Mouse (Mus musculus): ENCODE measurements around the gene Wnt6.

DNA sequence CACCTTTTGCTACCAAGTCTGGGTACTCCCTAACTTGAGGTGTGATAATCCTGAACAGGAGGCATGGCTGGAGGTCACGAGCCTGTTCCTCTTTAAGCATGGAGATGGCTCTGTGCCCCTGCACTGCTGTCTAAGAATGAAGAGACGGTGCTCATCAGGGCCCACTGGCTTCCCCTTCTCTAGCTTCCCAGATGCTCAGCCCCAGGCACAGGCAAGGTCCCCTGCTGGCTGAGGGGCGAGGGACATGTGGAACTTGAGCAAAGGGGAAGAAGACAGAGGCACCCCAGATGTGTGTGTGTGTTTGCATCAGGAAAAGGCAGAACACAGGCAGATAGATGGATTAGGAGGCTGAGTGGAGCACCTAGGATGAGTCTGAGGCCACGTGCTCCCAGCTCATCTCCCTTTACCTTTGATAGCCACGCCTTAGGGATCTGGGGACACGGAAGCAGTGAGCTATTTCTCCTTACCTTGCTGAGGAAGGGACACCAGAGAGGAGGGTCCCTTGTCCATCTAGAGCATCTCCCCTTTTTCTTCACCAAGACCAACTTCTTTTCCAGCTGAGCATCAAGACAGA lies 17.0 kb downstream of the Wnt6 start:
- no peak for TF ChIP-seq POLR2A (IDR thresholded peaks at IDR 0.05; ENCODE audit: borderline replicate concordance, extremely low read depth, insufficient read depth, insufficient read length, poor library complexity, severe bottlenecking)
- TF ChIP-seq CTCF (IDR thresholded peaks at IDR 0.05; ENCODE audit: borderline replicate concordance, extremely low read depth, insufficient read depth, insufficient read length), result no peak

All from brain, embryonic 14.5 days (tissue).